Mouse (Mus musculus) intestine, postnatal 0 days (tissue): ENCODE results near the gene Stat3. TPM values are rescaled to one million over a fixed set of nuclear protein-coding genes. Genes with fewer than 3 reads are reported as not detected.

ENCODE experiments used
- ATAC-seq: fragments of 200-750 bp; cut with Nextera tagmentation; 2 replicates; pipeline ENCODE4 v1.8.0; 2017; ENCODE audit warnings: mild to moderate bottlenecking, moderate TSS enrichment, moderate library complexity
- H3K27ac ChIP-seq: fragments of 300-500 bp; sonication (generic); 2 replicates; pipeline ENCODE4 v1.5.1; 2014; ENCODE audit warnings: mild to moderate bottlenecking, low read depth, low read length, moderate library complexity
- H3K27me3 ChIP-seq: fragments of 300-500 bp; sonication (generic); replicated peaks from 2 replicates; pipeline ENCODE4 v1.6.1; 2014; ENCODE audit warnings: low read length, mixed read lengths; ENCODE audit not compliant: control insufficient read depth, insufficient read depth
- H3K36me3 ChIP-seq: fragments of 300-500 bp; sonication (generic); 2 replicates; pipeline ENCODE4 v1.6.1; 2014; ENCODE audit warnings: mild to moderate bottlenecking, moderate library complexity; ENCODE audit not compliant: control insufficient read depth, insufficient read depth
- H3K4me1 ChIP-seq: fragments of 300-500 bp; sonication (generic); replicated peaks from 2 replicates; pipeline ENCODE4 v1.6.1; 2014; ENCODE audit warnings: antibody characterized with exemption, low read length, mixed read lengths; ENCODE audit not compliant: control insufficient read depth, insufficient read depth
- H3K4me2 ChIP-seq: fragments of 300-500 bp; sonication (generic); replicated peaks from 2 replicates; pipeline ENCODE4 v1.6.1; 2014; ENCODE audit warnings: low read depth, mild to moderate bottlenecking, moderate library complexity
- H3K4me3 ChIP-seq: fragments of 300-500 bp; sonication (generic); 2 replicates; pipeline ENCODE4 v1.5.1; 2014; ENCODE audit warnings: low read depth, low read length
- H3K9ac ChIP-seq: fragments of 300-500 bp; sonication (generic); 2 replicates; pipeline ENCODE4 v1.6.1; 2014; ENCODE audit warnings: mild to moderate bottlenecking, low read depth, low read length
- H3K9me3 ChIP-seq: fragments of 300-500 bp; sonication (generic); 2 replicates; pipeline ENCODE4 v1.6.1; 2016; ENCODE audit warnings: mixed run types; ENCODE audit not compliant: control insufficient read depth
- CTCF ChIP-seq: sonication (generic); IDR thresholded peaks from 2 replicates; pipeline ENCODE4 v1.5.1; 2016; ENCODE audit warnings: low read depth, mild to moderate bottlenecking, control low read depth, antibody characterized with exemption, moderate library complexity
- WGBS: fragments of 180-500 bp; shearing (Covaris S2); extraction: QIAGEN DNeasy Blood & Tissue Kit; methylation state at CpG from one replicate; pipeline ENCODE4 v1.1.7; 2014; 5-methylcytosine and 5-hydroxymethylcytosine counted together
- polyA plus RNA-seq: library from polyadenylated mRNA; unstranded; fragments of >200 nt; fragmentation: Nextera tagmentation; extraction: Ambion mirVana; gene quantifications from 2 replicates; pipeline ENCODE4 v1.2.1, GENCODE M21; 2015

The Stat3 gene
- polyA plus RNA-seq, 1 experiment from 2014 or later: 61.2 TPM

- 0 out of 2 replicates have a peak, but pooled peaks cover 12% of the 10 kb centered on the region for H3K4me1 ChIP-seq
- peak overlapping the region; percentile 69 for H3K27ac ChIP-seq
- H3K4me3 ChIP-seq: peak overlapping the region; percentile 44
- H3K4me2 ChIP-seq: peak overlapping the region; percentile 58
- 15% methylated on average over 12 of the region's 12 CpGs for WGBS
- TF ChIP-seq CTCF: no peak
- no peaks in the 10 kb centered on the region for H3K36me3 ChIP-seq
- H3K9me3 ChIP-seq: no peaks in the 10 kb centered on the region
- peak; percentile 59; the same call in 1 of the 2 replicates for ATAC-seq
- peak overlapping the region; percentile 22; the same call in 1 of the 2 replicates for H3K9ac ChIP-seq
- H3K27me3 ChIP-seq: no peaks in the 10 kb centered on the region
Measured at GRCm38 (mm10) chr11:100931254-100931921, 8.0 kb downstream of the Stat3 start.

- H3K27ac ChIP-seq: no peak overlapping the region
- WGBS: 42% methylated on average over 7 of the region's 7 CpGs
Measured at GRCm38 (mm10) chr11:100930611-100931010, 8.7 kb downstream of the Stat3 start.

GRCm38 (mm10) chr11:100927386-100927785 is 12.0 kb downstream of the Stat3 start:
- no peak for TF ChIP-seq CTCF
- WGBS: 88% methylated on average over 3 of the region's 3 CpGs
- Histone ChIP-seq H3K9me3 (no peaks in the 10 kb centered on the region), H3K9ac (no peak overlapping the region), H3K4me2 (no peak overlapping the region), H3K4me1 (no peaks in the 10 kb centered on the region), H3K27ac (no peak overlapping the region), H3K27me3 (no peaks in the 10 kb centered on the region), H3K4me3 (no peak overlapping the region), H3K36me3 (no peaks in the 10 kb centered on the region)
- no peak for ATAC-seq

More at GRCm38 (mm10) chr11:100930611-100931010, 8.7 kb downstream of the Stat3 start:
- Histone ChIP-seq H3K36me3 (no peaks in the 10 kb centered on the region), H3K9me3 (no peaks in the 10 kb centered on the region), H3K4me3 (no peak overlapping the region), H3K9ac (no peak overlapping the region), H3K4me2 (no peak overlapping the region), H3K4me1 (0 out of 2 replicates have a peak, but pooled peaks cover 12% of the 10 kb centered on the region), H3K27me3 (no peaks in the 10 kb centered on the region)
- no peak for ATAC-seq
- TF ChIP-seq CTCF: no peak

GRCm38 (mm10) chr11:100924386-100924919 is 14.9 kb downstream of the Stat3 start:
- no peak for TF ChIP-seq CTCF
- Histone ChIP-seq H3K4me2 (no peak overlapping the region), H3K27me3 (no peaks in the 10 kb centered on the region), H3K27ac (peak overlapping the region; percentile 35; the same call in 1 of the 2 replicates), H3K9me3 (no peaks in the 10 kb centered on the region), H3K9ac (no peak overlapping the region), H3K36me3 (0 out of 2 replicates have a peak, but pooled peaks cover under 1% of the 10 kb centered on the region), H3K4me1 (no peaks in the 10 kb centered on the region), H3K4me3 (no peak overlapping the region)
- 94% methylated on average over 1 of the region's 1 CpGs for WGBS
- ATAC-seq: peak; percentile 70

GRCm38 (mm10) chr11:100920887-100921624 is 18.3 kb downstream of the Stat3 start:
- ATAC-seq: no peak
- no peak overlapping the region for H3K4me2 ChIP-seq
- WGBS: 91% methylated on average over 4 of the region's 4 CpGs
- no peak for TF ChIP-seq CTCF
- H3K4me1 ChIP-seq: no peaks in the 10 kb centered on the region
- H3K36me3 ChIP-seq: 0 out of 2 replicates have a peak, but pooled peaks cover 13% of the 10 kb centered on the region
- no peak overlapping the region for H3K4me3 ChIP-seq
- no peaks in the 10 kb centered on the region for H3K9me3 ChIP-seq
- no peak overlapping the region for H3K27ac ChIP-seq
- H3K9ac ChIP-seq: no peak overlapping the region
- H3K27me3 ChIP-seq: no peaks in the 10 kb centered on the region

GRCm38 (mm10) chr11:100918007-100918406 is 21.3 kb downstream of the Stat3 start:
- Histone ChIP-seq H3K4me1 (0 out of 2 replicates have a peak, but pooled peaks cover under 1% of the 10 kb centered on the region), H3K9me3 (no peaks in the 10 kb centered on the region), H3K4me2 (no peak overlapping the region), H3K36me3 (0 out of 2 replicates have a peak, but pooled peaks cover 23% of the 10 kb centered on the region), H3K27me3 (no peaks in the 10 kb centered on the region), H3K9ac (no peak overlapping the region), H3K27ac (no peak overlapping the region), H3K4me3 (no peak overlapping the region)
- TF ChIP-seq CTCF: no peak
- WGBS: 86% methylated on average over 5 of the region's 5 CpGs
- no peak for ATAC-seq
